Mouse (Mus musculus): ENCODE measurements around the gene Dnttip2.

Gene Dnttip2

DNA sequence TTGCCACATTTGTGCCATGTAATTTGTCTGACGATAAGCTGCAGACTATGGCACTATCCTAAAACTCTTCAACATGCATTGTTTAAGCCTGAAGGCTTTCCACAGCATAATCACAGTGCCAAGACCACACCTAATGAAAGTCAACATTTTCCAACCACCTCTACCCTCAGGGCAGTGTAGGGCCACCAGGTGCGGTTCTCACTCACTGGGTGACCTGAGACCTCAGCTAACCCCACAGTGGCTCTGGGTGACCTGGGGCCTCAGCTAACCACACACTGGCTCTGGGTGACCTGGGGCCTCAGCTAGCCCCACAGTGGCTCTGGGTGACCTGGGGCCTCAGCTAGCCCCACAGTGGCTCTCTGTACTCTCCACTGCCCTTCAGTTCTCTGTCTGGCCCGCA is 50.3 kb downstream of the Dnttip2 start:
- in situ Hi-C loops (cut with MboI, MseI): no loop called here

DNA sequence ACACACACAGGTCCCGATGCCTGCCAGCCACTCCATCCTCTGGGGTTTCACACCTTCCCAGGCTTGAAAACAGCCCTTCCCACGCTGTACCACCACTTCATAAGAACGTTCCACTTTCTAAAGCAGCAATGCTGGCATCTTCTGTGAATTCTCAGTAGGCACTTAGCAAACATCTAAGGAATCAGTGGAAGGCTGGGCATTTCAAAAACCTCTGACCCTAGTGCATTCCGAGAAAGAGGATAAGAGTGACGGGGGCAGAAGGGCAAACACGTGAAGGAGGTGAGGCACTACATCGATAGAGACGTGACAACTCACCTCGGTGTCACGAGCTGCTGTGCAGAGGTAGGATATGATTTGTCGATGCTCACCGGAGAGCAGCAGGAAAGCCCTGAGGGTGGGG is 56.3 kb downstream of the Dnttip2 start:
- in situ Hi-C loops (cut with MboI, MseI): no loop called here

DNA sequence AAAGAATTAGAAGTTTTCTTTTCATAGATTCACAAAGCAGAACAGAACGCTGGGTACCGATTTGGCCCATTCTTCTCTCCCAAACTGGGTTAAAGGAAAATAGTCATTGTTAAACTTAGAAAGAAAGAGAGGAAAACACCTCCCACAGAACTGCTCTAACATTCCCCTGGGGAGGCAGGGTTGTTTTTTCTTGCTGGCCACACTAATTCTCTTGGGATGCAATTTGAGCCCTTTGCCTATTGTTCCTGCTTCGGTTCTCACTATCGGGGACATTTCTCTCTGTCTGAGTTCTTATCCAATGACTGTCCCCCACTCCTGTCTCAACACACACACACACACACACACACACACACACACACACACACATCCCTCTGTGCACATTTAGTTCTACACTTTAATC is 59.3 kb downstream of the Dnttip2 start:
- in situ Hi-C loops (cut with MboI, MseI): no loop called here

DNA sequence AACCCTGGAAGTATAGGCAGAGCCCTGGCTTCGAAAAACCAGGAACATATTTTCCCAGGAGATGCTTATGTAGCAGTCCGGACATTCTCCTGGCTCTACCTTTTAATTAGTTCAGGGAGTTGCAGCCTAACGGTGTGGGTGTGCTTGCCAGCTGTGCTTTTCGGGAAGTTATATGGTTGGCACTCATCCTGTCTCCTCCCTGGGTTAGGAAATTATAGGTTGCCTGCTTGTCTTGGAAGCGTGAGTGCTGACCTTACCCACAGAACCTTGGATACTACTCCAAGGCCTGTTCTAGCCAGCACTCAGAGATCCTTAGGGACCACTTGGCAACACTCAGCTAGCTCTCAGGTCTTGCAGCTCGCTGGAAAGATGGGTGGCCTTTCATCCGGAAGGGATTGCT is 59.7 kb downstream of the Dnttip2 start:
- in situ Hi-C loops (cut with MboI, MseI): no loop called here

DNA sequence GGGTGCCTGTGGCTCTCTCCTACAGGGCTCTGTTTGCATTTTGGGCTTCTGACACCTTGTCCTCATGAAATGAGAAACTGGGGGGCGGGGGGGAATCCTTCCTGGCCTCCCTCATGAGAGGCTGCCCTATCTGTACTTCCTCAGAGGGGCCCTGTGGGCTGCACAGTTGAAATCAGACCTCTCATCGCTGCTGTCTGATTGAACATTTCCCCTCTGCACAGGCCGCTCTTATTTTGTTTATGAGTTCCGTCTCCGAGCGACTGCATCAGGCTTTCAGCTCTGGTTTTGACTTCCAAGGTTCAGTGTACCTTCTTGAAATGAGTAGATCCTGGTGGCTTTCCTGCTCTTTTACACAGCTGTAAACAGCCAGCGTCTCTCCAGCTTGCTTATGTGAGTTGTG is 60.2 kb downstream of the Dnttip2 start:
- in situ Hi-C loops (cut with MboI, MseI): no loop called here
